Mouse (Mus musculus) forebrain, postnatal 0 days (tissue): ENCODE data around the gene Krt25. TPM values are rescaled to one million over a fixed set of nuclear protein-coding genes. Genes with fewer than 3 reads are reported as not detected.
A peak's percentile ranks its signal among the peaks of the same experiment; 100 is the strongest.

Experiments
- ATAC-seq: fragments of 200-750 bp; cut with Nextera tagmentation; 2 replicates; pipeline ENCODE4 v1.8.0; 2017; ENCODE audit warnings: mild to moderate bottlenecking, moderate library complexity
- DNase-seq: peaks from one replicate; pipeline ENCODE4 v3.0.0-alpha.2; 2015
- H3K27ac ChIP-seq: fragments of 300-500 bp; sonication (generic); 2 replicates; pipeline ENCODE4 v1.5.1; 2014; ENCODE audit warnings: low read depth, mild to moderate bottlenecking, antibody characterized with exemption, low read length, moderate library complexity, mixed read lengths
- H3K27me3 ChIP-seq: fragments of 300-500 bp; sonication (generic); 2 replicates; pipeline ENCODE4 v1.6.1; 2014; ENCODE audit warnings: mild to moderate bottlenecking, low read length, mixed read lengths; ENCODE audit not compliant: insufficient read depth
- H3K36me3 ChIP-seq: fragments of 300-500 bp; sonication (generic); 2 replicates; pipeline ENCODE4 v1.6.1; 2014; ENCODE audit warnings: mild to moderate bottlenecking, moderate library complexity; ENCODE audit not compliant: insufficient read depth
- H3K4me1 ChIP-seq: fragments of 300-500 bp; sonication (generic); 2 replicates; pipeline ENCODE4 v1.6.1; 2014; ENCODE audit warnings: antibody characterized with exemption; ENCODE audit not compliant: insufficient read depth
- H3K4me2 ChIP-seq: fragments of 300-500 bp; sonication (generic); 2 replicates; pipeline ENCODE4 v1.6.1; 2014; ENCODE audit warnings: low read depth, mild to moderate bottlenecking, moderate library complexity
- H3K4me3 ChIP-seq: fragments of 300-500 bp; sonication (generic); 2 replicates; pipeline ENCODE4 v1.5.1; 2014; ENCODE audit warnings: low read depth, low read length, mixed read lengths
- H3K9ac ChIP-seq: fragments of 300-500 bp; sonication (generic); 2 replicates; pipeline ENCODE4 v1.6.1; 2014; ENCODE audit warnings: mild to moderate bottlenecking
- H3K9me3 ChIP-seq: fragments of 300-500 bp; sonication (generic); 2 replicates; pipeline ENCODE4 v1.6.1; 2016; ENCODE audit warnings: low read length
- CTCF ChIP-seq: sonication (generic); IDR thresholded peaks from 2 replicates; pipeline ENCODE4 v1.5.1; 2016; ENCODE audit warnings: antibody characterized with exemption, control low read depth, low read depth
- WGBS: fragments of 180-500 bp; shearing (Covaris S2); extraction: QIAGEN DNeasy Blood & Tissue Kit; methylation state at CpG from one replicate; pipeline ENCODE4 v1.1.7; 2014; 5-methylcytosine and 5-hydroxymethylcytosine counted together
- polyA plus RNA-seq: library from polyadenylated mRNA; unstranded; fragments of >200 nt; fragmentation: Nextera tagmentation; extraction: Ambion mirVana; gene quantifications from 2 replicates; pipeline ENCODE4 v1.2.1, GENCODE M21; 2015
- total RNA-seq: library from RNA; depleted of rRNA; stranded (reverse); fragments of >200 nt; gene quantifications from 2 replicates; pipeline ENCODE4 v1.2.3, GENCODE M21; 2014

The Krt25 gene
- total and polyA plus RNA-seq, 2 experiments from 2014 or later = 0.24 TPM; not detected in 1

- ATAC-seq = peak; percentile 25; the same call in 1 of the 2 replicates
- H3K4me2 ChIP-seq = no peak overlapping the region
Measured at GRCm38 (mm10) chr11:99339299-99339847, 16.6 kb upstream of the Krt25 start.

GRCm38 (mm10) chr11:99337866-99338265 lies 15.1 kb upstream of the Krt25 start, which contains the start of gene Krt26:
Gene Krt26 (minus strand): TSS chr11:99337966.
- WGBS = 92% methylated on average over 11 of the region's 11 CpGs
- no peaks in the 10 kb centered on the region for H3K9me3 ChIP-seq

More at GRCm38 (mm10) chr11:99339299-99339847, 16.6 kb upstream of the Krt25 start:
- H3K4me3 ChIP-seq = no peak overlapping the region
- H3K36me3 ChIP-seq = no peaks in the 10 kb centered on the region
- H3K27ac ChIP-seq = no peak overlapping the region
- TF ChIP-seq CTCF = no peak
- peak; percentile 8 for DNase-seq
- H3K9me3 ChIP-seq = no peaks in the 10 kb centered on the region
- no peaks in the 10 kb centered on the region for H3K27me3 ChIP-seq
- H3K9ac ChIP-seq = no peak overlapping the region
- WGBS = 38% methylated on average over 11 of the region's 11 CpGs
- H3K4me1 ChIP-seq = no peaks in the 10 kb centered on the region

GRCm38 (mm10) chr11:99333426-99333825 lies 10.7 kb upstream of the Krt25 start:
- WGBS = 55% methylated on average over 13 of the region's 13 CpGs
- no peak overlapping the region for H3K4me2 ChIP-seq
- peak; percentile 53 for ATAC-seq

More at GRCm38 (mm10) chr11:99337866-99338265, 15.1 kb upstream of the Krt25 start, which contains the start of gene Krt26:
- DNase-seq (no peak), ATAC-seq (no peak)
- TF ChIP-seq CTCF = no peak
- no peaks in the 10 kb centered on the region for H3K27me3 ChIP-seq
- H3K4me1 ChIP-seq = no peaks in the 10 kb centered on the region
- no peak within 1 kb of the TSS for H3K4me3 ChIP-seq
- no peaks in the 10 kb centered on the region for H3K36me3 ChIP-seq
- H3K4me2 ChIP-seq = no peak within 1 kb of the TSS
- no peak within 1 kb of the TSS for H3K27ac ChIP-seq
- H3K9ac ChIP-seq = no peak within 1 kb of the TSS

GRCm38 (mm10) chr11:99329655-99330054 lies 6.9 kb upstream of the Krt25 start:
- no peak for TF ChIP-seq CTCF
- no peak for ATAC-seq

More at GRCm38 (mm10) chr11:99333426-99333825, 10.7 kb upstream of the Krt25 start:
- DNase-seq = peak; percentile 57
- no peak overlapping the region for H3K4me3 ChIP-seq
- no peaks in the 10 kb centered on the region for H3K36me3 ChIP-seq
- H3K4me1 ChIP-seq = no peaks in the 10 kb centered on the region
- TF ChIP-seq CTCF = no peak
- H3K9me3 ChIP-seq = no peaks in the 10 kb centered on the region
- H3K9ac ChIP-seq = no peak overlapping the region
- H3K27ac ChIP-seq = no peak overlapping the region
- H3K27me3 ChIP-seq = no peaks in the 10 kb centered on the region

GRCm38 (mm10) chr11:99321094-99321493 lies 1.7 kb downstream of the Krt25 start:
- TF ChIP-seq CTCF = no peak
- ATAC-seq (no peak), DNase-seq (no peak)
- Histone ChIP-seq H3K9ac (no peak overlapping the region), H3K4me2 (no peak overlapping the region), H3K4me3 (no peak overlapping the region), H3K27ac (no peak overlapping the region), H3K27me3 (no peaks in the 10 kb centered on the region), H3K4me1 (no peaks in the 10 kb centered on the region), H3K36me3 (no peaks in the 10 kb centered on the region), H3K9me3 (no peaks in the 10 kb centered on the region)
- 90% methylated on average over 14 of the region's 14 CpGs for WGBS

More at GRCm38 (mm10) chr11:99329655-99330054, 6.9 kb upstream of the Krt25 start:
- Histone ChIP-seq H3K9me3 (no peaks in the 10 kb centered on the region), H3K9ac (no peak overlapping the region), H3K36me3 (no peaks in the 10 kb centered on the region), H3K27me3 (no peaks in the 10 kb centered on the region), H3K4me2 (no peak overlapping the region), H3K27ac (no peak overlapping the region), H3K4me1 (no peaks in the 10 kb centered on the region), H3K4me3 (no peak overlapping the region)
- no peak for DNase-seq
- 78% methylated on average over 2 of the region's 2 CpGs for WGBS

GRCm38 (mm10) chr11:99319127-99319526 lies 3.6 kb downstream of the Krt25 start:
- Histone ChIP-seq H3K9me3 (no peaks in the 10 kb centered on the region), H3K4me3 (no peak overlapping the region), H3K36me3 (no peaks in the 10 kb centered on the region), H3K4me2 (no peak overlapping the region), H3K27ac (no peak overlapping the region), H3K27me3 (no peaks in the 10 kb centered on the region), H3K9ac (no peak overlapping the region), H3K4me1 (no peaks in the 10 kb centered on the region)
- no peak for TF ChIP-seq CTCF
- no peak for ATAC-seq
- WGBS = 71% methylated on average over 9 of the region's 9 CpGs
- DNase-seq = no peak

GRCm38 (mm10) chr11:99316543-99316942 lies 6.2 kb downstream of the Krt25 start:
- no peak overlapping the region for H3K4me3 ChIP-seq
- 63% methylated on average over 8 of the region's 8 CpGs for WGBS
- no peak for DNase-seq
- no peak overlapping the region for H3K4me2 ChIP-seq
- H3K9ac ChIP-seq = no peak overlapping the region
- no peak for ATAC-seq
- no peaks in the 10 kb centered on the region for H3K9me3 ChIP-seq
- no peaks in the 10 kb centered on the region for H3K27me3 ChIP-seq
- no peaks in the 10 kb centered on the region for H3K36me3 ChIP-seq
- H3K27ac ChIP-seq = no peak overlapping the region
- TF ChIP-seq CTCF = no peak
- H3K4me1 ChIP-seq = no peaks in the 10 kb centered on the region
